Mouse (Mus musculus) large intestine, adult 2 months (tissue): ENCODE measurements around the gene Calcoco1. TPM values are rescaled to one million over a fixed set of nuclear protein-coding genes. Genes with fewer than 3 reads are reported as not detected.

Experiments
- DNase-seq: peaks from one replicate; pipeline ENCODE4 v3.0.0-alpha.2; 2012; ENCODE audit warnings: low read depth, low spot score
- WGBS: fragments of 180-500 bp; shearing (Covaris S2); methylation state at CpG from one replicate; pipeline ENCODE4 v1.1.7; 2018; 5-methylcytosine and 5-hydroxymethylcytosine counted together
- polyA plus RNA-seq: library from polyadenylated mRNA; depleted of rRNA; stranded (reverse); fragments of >200 nt; gene quantifications from 2 replicates; pipeline ENCODE4 v1.2.3, GENCODE M21; 2012; rRNA removed

Gene Calcoco1
- polyA plus RNA-seq: 11.2 and 17.4 TPM in 2 replicates

GRCm38 (mm10) chr15:102721980-102722475 lies at the start of gene Calcoco1:
Gene Calcoco1, minus strand, starts transcription at chr15:102722178.
- WGBS: under 1% methylated on average over 27 of the region's 27 CpGs
- peak; percentile 95 for DNase-seq

GRCm38 (mm10) chr15:102770866-102771265 lies 48.9 kb upstream of the Calcoco1 start:
- 47% methylated on average over 7 of the region's 7 CpGs for WGBS
- no peak for DNase-seq

GRCm38 (mm10) chr15:102765207-102765606 lies 43.2 kb upstream of the Calcoco1 start:
- DNase-seq: no peak
- 30% methylated on average over 2 of the region's 2 CpGs for WGBS

GRCm38 (mm10) chr15:102761745-102762378 lies 39.9 kb upstream of the Calcoco1 start:
- 14% methylated on average over 7 of the region's 7 CpGs for WGBS
- DNase-seq: no peak

- WGBS: 92% methylated on average over 1 of the region's 1 CpGs
Measured at GRCm38 (mm10) chr15:102757686-102758085, 35.7 kb upstream of the Calcoco1 start.

GRCm38 (mm10) chr15:102755053-102755452 lies 33.1 kb upstream of the Calcoco1 start:
- DNase-seq: no peak
- WGBS: 41% methylated on average over 5 of the region's 5 CpGs

More at GRCm38 (mm10) chr15:102757686-102758085, 35.7 kb upstream of the Calcoco1 start:
- DNase-seq: no peak

GRCm38 (mm10) chr15:102754361-102754760 lies 32.4 kb upstream of the Calcoco1 start:
- DNase-seq: no peak
- WGBS: 46% methylated on average over 7 of the region's 7 CpGs

- 14% methylated on average over 13 of the region's 13 CpGs for WGBS
- DNase-seq: no peak
Measured at GRCm38 (mm10) chr15:102753170-102753569, 31.2 kb upstream of the Calcoco1 start.

- 58% methylated on average over 1 of the region's 1 CpGs for WGBS
- DNase-seq: no peak
Measured at GRCm38 (mm10) chr15:102752164-102752563, 30.2 kb upstream of the Calcoco1 start.

GRCm38 (mm10) chr15:102750241-102750640 lies 28.3 kb upstream of the Calcoco1 start:
- 66% methylated on average over 5 of the region's 5 CpGs for WGBS
- no peak for DNase-seq

GRCm38 (mm10) chr15:102749103-102749502 lies 27.1 kb upstream of the Calcoco1 start:
- DNase-seq: no peak
- 87% methylated on average over 1 of the region's 1 CpGs for WGBS

- DNase-seq: no peak
- WGBS: 48% methylated on average over 8 of the region's 8 CpGs
Measured at GRCm38 (mm10) chr15:102747853-102748252, 25.9 kb upstream of the Calcoco1 start.

GRCm38 (mm10) chr15:102747286-102747640 lies 25.3 kb upstream of the Calcoco1 start:
- 3% methylated on average over 20 of the region's 20 CpGs for WGBS
- DNase-seq: no peak

GRCm38 (mm10) chr15:102746488-102747285 lies 24.7 kb upstream of the Calcoco1 start:
- WGBS: 1% methylated on average over 75 of the region's 75 CpGs
- DNase-seq: no peak

- 14% methylated on average over 11 of the region's 11 CpGs for WGBS
- no peak for DNase-seq
Measured at GRCm38 (mm10) chr15:102746126-102746487, 24.1 kb upstream of the Calcoco1 start.

GRCm38 (mm10) chr15:102745387-102745786 lies 23.4 kb upstream of the Calcoco1 start:
- WGBS: 40% methylated on average over 5 of the region's 5 CpGs
- no peak for DNase-seq

- DNase-seq: no peak
- 22% methylated on average over 9 of the region's 9 CpGs for WGBS
Measured at GRCm38 (mm10) chr15:102744831-102745230, 22.9 kb upstream of the Calcoco1 start.

GRCm38 (mm10) chr15:102744416-102744815 lies 22.4 kb upstream of the Calcoco1 start:
- 27% methylated on average over 7 of the region's 7 CpGs for WGBS
- DNase-seq: no peak

- 4% methylated on average over 14 of the region's 14 CpGs for WGBS
- no peak for DNase-seq
Measured at GRCm38 (mm10) chr15:102743996-102744395, 22.0 kb upstream of the Calcoco1 start.

GRCm38 (mm10) chr15:102743196-102743595 lies 21.2 kb upstream of the Calcoco1 start:
- 32% methylated on average over 8 of the region's 8 CpGs for WGBS
- DNase-seq: no peak

GRCm38 (mm10) chr15:102742589-102742988 lies 20.6 kb upstream of the Calcoco1 start:
- DNase-seq: peak; percentile 73
- under 1% methylated on average over 10 of the region's 10 CpGs for WGBS
